Mouse (Mus musculus) adrenal gland, adult 2 months (tissue): ENCODE results near the gene 1700037H04Rik. TPM values are rescaled to one million over a fixed set of nuclear protein-coding genes. Genes with fewer than 3 reads are reported as not detected.
A peak's percentile ranks its signal among the peaks of the same experiment; 100 is the strongest.
"Not testable (repeated sequence)": the region's sequence is repeated elsewhere in the genome, so short reads cannot be mapped to it uniquely, and the experiment has no call there.

Source experiments
- DNase-seq: peaks from one replicate; pipeline ENCODE4 v3.0.0; 2021
- polyA plus RNA-seq: library from polyadenylated mRNA; depleted of rRNA; stranded (reverse); fragments of >200 nt; gene quantifications from 2 replicates; pipeline ENCODE4 v1.2.3, GENCODE M21; 2012; rRNA removed
- total RNA-seq, 2 experiments: library from RNA; stranded (reverse); gene quantifications; 2 replicates each; pipeline ENCODE4 v1.2.3; 2021

1700037H04Rik gene
- total and polyA plus RNA-seq, 3 experiments, result 114 to 195 (median 123) TPM

DNA sequence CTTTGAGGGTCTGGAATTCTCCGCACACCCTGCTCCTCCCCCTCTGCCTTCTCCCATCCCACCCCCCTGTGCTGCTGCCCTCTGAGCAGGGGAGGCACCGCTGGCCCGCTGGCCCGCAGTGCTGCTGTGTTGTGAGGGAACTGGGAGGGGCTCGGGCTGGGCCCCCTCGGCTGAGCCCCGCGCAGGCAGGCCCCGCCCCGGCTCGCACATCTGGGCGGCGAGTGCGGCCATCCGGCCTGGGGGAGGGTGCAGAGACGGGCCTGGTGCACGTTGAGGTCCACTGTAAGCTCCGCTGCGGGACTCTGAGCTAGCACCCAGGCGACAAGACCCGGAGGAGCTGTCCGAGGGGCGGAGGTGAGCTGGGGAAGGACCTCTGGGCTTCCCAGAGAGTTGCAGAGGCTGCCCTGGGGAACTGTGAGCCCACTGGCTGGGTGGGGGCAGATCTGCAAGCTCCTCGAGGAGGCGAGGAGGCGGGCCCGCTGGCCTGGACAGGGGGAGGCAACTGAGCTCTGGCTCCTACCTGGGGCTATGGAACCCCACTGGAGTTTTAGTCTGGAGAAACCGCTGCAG is 32.6 kb downstream of the 1700037H04Rik start, which contains the start of gene Hspa12b:
Gene Hspa12b (plus strand): TSS at position 120 of the 570 bp plus-strand sequence.
- peak; percentile 65 for DNase-seq

DNA sequence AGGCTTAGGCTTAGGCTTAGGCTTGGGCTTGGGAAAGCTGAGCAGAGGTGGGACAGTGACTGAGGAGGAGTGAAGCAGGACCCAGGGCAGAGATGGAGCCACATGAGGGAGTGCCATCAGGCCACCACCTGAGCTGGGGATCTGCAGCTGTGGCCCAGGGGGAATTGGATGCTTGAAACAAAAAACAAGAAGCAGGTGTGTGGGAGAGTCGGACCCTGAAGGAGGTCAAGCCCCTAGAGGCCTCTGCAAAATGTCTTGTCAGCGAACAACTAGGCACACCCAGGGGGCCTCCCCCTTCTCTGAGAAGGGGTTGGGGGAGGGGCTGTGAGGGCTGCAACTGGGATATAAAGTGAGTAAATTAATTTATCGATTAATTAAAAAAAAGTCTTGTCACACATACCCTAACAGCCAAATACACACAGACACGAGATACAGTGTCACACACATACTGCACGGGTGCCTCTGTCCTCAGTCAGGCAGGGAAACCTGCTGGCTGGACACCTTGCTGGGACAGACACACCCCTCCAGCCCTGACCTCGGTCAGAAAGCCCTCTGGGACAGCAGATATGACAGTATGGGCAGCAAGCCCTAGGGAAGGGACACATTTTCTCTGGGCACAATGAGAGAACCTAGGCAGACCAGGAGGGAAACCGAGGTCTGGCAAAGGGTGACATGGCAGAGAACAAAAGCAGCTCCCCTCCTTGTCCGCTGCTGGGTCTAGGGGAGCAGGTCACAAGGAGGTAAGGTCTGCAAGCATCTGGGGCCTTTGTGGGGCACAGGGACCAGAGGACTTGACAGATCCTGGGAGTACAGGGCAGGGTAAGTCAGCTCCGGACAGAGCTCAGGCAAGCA is 33.7 kb downstream of the 1700037H04Rik start:
- no peak for DNase-seq

DNA sequence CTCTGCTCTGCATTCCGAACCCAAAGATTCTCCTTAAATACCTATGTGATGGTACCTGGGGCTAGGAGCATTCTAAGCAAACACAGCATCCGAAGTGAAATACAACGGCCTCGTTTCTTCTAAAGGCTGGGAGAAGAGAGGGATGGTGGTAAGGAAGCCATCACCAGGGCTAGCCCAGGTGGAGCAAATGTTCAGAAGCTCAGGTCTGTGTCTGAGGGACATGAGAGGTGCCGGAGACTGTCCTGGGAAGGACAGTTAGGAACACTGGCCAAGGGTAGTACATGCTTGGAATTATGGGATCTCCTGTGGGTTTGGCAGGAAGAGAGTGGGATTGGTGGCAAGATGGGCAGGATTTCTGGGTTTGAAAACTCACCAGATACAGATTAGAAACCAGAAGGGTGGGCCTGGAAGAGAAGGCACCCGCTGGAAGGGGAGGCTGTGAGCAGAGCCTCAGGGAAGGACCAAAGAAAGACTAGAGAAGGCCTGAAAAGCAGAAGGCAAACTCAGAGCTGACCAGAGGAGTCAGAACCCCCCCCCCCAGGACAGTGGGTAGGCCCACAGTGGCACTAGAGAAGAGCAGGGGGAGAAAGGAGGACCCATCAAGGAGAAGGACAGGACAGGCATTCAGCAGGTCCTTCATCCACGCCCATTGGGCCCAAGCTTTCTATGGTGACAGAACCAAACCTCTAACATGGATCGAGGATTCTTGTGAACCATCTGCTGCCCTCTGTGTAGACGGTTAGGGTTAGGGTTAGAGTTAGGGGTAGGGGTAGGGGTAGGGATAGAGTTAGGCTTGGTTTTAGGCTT is 34.5 kb downstream of the 1700037H04Rik start:
- no peak for DNase-seq

DNA sequence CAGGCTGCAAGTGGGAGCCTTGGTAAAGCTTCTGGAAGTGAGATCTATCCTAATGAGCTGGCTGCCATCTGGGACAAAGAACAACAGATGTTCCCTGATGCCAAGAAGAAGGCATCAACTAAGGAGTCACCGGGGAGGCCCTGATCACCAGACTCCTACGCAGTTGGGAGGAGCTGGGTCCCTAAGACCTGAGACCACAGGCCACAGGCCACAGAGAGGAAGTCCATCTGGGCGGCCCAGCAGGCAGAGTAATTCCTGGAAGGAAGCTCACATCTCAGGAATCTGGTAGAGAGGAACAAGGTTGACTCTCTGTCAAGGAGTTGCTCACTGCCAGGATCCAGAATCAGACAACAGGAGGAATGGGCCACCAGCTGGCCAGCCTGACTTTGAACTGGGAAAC is 35.7 kb downstream of the 1700037H04Rik start:
- no peak for DNase-seq

DNA sequence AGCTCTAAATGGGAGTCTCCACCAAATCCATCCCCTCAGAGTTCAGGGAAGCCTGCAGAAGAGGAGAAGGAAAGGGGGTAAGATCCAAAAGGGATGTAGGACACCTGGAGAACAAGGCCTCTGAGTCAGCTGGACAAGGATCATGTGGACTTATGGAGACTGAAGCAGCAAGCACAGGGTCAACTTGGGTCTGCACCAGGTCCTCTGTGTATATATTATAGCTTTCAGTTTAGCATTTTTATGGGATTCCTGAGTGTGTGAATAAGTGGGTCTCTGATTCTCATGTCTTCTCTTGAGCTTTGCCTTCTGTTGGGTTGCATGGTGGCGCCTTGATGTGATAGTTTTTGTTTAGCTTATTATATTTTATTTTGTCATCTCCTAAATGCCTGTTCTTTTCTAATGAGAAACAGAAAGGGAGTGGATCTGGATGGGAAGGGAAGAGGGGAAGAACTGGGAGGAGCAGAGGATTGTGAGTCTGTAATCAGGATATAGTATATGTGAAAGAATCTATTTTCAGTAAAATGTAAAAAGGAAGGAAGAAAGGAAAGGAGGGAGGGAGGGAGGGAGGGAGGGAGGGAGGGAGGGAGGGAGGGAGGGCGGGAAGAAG is 40.8 kb downstream of the 1700037H04Rik start:
- DNase-seq, result no peak

DNA sequence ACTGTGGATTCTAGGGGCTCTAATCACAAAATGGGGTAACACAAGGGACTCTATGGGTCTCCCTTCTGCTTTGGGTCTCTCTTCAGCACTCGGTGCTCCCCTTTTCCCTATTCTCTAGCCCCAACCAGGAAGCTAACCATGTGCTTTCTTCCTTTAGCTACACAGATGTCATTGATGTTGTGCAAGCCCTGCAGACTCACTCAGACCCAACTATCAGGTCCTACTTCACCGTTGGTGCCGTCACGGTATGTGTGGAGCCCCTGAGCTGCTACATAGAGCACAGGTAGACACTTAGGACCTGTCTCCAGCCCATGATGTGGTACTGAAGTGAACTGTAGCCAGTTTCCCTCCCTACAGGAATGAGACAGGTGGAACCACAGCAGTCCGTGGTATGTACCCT is 53.9 kb downstream of the 1700037H04Rik start:
- no peak for DNase-seq

DNA sequence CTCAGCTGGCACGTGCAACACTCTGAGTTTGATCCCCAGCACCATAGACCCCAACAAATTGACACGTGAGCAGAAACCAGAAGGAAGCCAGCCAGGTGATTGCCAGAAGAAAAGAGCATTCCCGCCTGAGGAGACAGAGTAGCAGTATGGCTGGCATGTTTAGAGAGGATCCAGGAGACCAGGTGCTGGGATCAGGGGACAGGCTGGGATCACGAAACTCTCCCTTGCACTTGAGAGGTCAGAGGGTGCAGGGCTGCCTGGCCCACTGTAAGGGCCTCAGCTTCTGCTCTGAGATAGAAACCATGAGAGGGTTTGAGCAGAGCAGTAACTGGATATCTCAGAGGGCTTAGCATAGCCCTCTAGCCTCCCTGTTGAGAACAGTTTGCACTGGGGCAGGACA is 54.8 kb downstream of the 1700037H04Rik start:
- DNase-seq, result not testable (repeated sequence)

DNA sequence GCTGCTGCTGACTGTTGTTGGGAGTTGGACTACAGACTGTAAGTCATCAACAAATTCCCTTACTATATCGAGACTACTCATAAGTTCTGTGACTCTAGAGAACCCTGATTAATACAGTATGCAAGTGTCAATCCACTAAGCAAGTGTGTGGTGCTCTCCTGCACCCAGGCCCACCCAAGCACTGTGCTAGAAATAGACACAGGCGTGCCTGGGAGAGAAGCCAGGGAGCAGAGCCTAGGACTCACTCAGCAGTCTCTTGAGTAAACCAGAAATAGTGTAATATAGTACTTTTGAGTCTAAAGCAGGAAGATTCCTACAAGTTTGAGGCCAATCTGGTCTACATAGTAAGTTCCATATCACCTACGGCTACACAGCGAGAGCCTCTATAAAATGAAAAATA is 55.9 kb downstream of the 1700037H04Rik start:
- DNase-seq, result no peak

DNA sequence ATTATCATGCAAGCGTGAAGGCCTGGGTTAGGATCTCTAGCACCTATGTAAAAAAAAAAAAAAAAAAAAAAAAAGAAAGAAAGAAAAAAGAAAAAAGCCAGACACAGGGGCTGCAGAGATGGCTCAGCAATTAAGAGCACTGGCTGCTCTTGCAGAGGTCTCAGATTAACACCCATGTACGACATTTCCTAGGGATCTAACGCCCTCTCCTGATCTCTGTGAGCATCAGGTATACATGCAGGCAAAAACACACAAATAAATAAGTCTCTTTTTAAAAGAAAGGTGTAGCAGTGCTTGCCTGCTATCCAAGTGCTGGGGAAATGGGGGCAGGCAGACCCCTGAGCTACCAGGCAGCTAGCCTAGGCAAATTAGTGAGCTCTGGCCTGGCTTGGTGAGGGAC is 58.4 kb downstream of the 1700037H04Rik start:
- no peak for DNase-seq

DNA sequence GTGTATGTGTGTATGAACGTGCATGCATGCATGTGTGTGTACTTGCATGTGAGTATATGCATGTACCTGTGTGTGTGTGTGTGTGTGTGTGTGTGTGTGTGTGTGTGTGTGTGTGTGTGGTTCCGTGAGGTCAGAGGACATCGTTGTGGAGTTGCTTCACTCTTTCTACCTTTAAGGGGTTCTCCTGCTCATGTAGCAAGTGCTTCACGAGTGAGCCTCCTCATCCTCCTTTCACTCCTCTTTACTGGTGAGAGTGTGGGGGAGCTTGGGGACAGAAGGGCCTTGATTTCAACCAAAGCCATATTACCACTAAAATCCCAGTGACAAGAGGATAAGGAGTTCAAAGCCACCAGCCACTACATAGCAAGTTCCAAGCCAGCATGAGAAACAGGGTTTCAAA is 62.8 kb downstream of the 1700037H04Rik start:
- DNase-seq, result no peak

Other genes with a start within 250 kb of the 1700037H04Rik start
- gene Gfra4, start 117.0 kb downstream of the 1700037H04Rik start, total RNA-seq, result 1 to 10 TPM; 5.9 to 6.1 TPM
- 30.4 and 56.7 TPM in 2 replicates for gene Gfra4, start 117.0 kb downstream of the 1700037H04Rik start, polyA plus RNA-seq
- gene Adam33, start 96.3 kb downstream of the 1700037H04Rik start, total RNA-seq, result 1 to 10 TPM; 1.6 to 3.4 TPM
- gene Adam33, start 96.3 kb downstream of the 1700037H04Rik start, polyA plus RNA-seq, result 11.5 and 15.5 TPM in 2 replicates
- gene Siglec1, start 73.3 kb downstream of the 1700037H04Rik start, total RNA-seq, result 1 to 10 TPM; 4.1 to 6.6 TPM
- 17.9 and 19.8 TPM in 2 replicates for gene Siglec1, start 73.3 kb downstream of the 1700037H04Rik start, polyA plus RNA-seq
- gene Hspa12b, start 32.8 kb downstream of the 1700037H04Rik start, total RNA-seq, result 10 to 100 TPM in 1 of 2 experiments, 1 to 10 TPM in 1; 6.9 to 12.6 TPM
- 9.4 and 16.4 TPM in 2 replicates for gene Hspa12b, start 32.8 kb downstream of the 1700037H04Rik start, polyA plus RNA-seq
- gene Gm11037, start 26.6 kb downstream of the 1700037H04Rik start, total RNA-seq, result not detected
- gene Gm11037, start 26.6 kb downstream of the 1700037H04Rik start, polyA plus RNA-seq, result not detected in 2 replicates
- gene Cenpb, start 20.0 kb upstream of the 1700037H04Rik start, total RNA-seq, result 10 to 100 TPM; 47.7 to 88.5 TPM
- 94.5 and 107 TPM in 2 replicates for gene Cenpb, start 20.0 kb upstream of the 1700037H04Rik start, polyA plus RNA-seq
- 1 to 10 TPM; 3.4 to 5.5 TPM for gene Cdc25b, start 26.9 kb upstream of the 1700037H04Rik start, total RNA-seq
- gene Cdc25b, start 26.9 kb upstream of the 1700037H04Rik start, polyA plus RNA-seq, result 7.7 and 9.7 TPM in 2 replicates
- 1 to 10 TPM; 4.3 to 5.4 TPM for gene Spef1, start 27.2 kb upstream of the 1700037H04Rik start, total RNA-seq
- gene Spef1, start 27.2 kb upstream of the 1700037H04Rik start, polyA plus RNA-seq, result 4.8 and 5.3 TPM in 2 replicates
- 10 to 100 TPM; 13.7 to 20.2 TPM for gene Ap5s1, start 47.0 kb upstream of the 1700037H04Rik start, total RNA-seq
- gene Ap5s1, start 47.0 kb upstream of the 1700037H04Rik start, polyA plus RNA-seq, result 89.8 and 91.7 TPM in 2 replicates
- 10 to 100 TPM; 46.2 to 48.8 TPM for gene Mavs, start 74.0 kb upstream of the 1700037H04Rik start, total RNA-seq
- gene Mavs, start 74.0 kb upstream of the 1700037H04Rik start, polyA plus RNA-seq, result 81.8 and 89.7 TPM in 2 replicates
- 10 to 100 TPM; 51.7 to 55.2 TPM for gene Pank2, start 102.4 kb upstream of the 1700037H04Rik start, total RNA-seq
- 9.8 and 10.7 TPM in 2 replicates for gene Pank2, start 102.4 kb upstream of the 1700037H04Rik start, polyA plus RNA-seq
- 10 to 100 TPM in 1 of 2 experiments, 1 to 10 TPM in 1; 8.6 to 13.0 TPM for gene Rnf24, start 192.8 kb upstream of the 1700037H04Rik start, total RNA-seq
- 2.4 and 2.5 TPM in 2 replicates for gene Rnf24, start 192.8 kb upstream of the 1700037H04Rik start, polyA plus RNA-seq